Mouse (Mus musculus) gastrocnemius, postnatal 10 days (tissue): ENCODE measurements around the gene Dcpp2. TPM values are rescaled to one million over a fixed set of nuclear protein-coding genes. Genes with fewer than 3 reads are reported as not detected.
"Not testable (repeated sequence)": the region's sequence is repeated elsewhere in the genome, so short reads cannot be mapped to it uniquely, and the experiment has no call there.

Experiments
- DNase-seq: peaks from one replicate; pipeline ENCODE4 v3.0.0; 2021; ENCODE audit warnings: mixed read lengths
- total RNA-seq, 2 experiments: library from RNA; stranded (reverse); gene quantifications; 2 replicates each; pipeline ENCODE4 v1.2.3; 2021

Dcpp2 gene
- total RNA-seq, 2 experiments from 2014 or later = not detected

DNA sequence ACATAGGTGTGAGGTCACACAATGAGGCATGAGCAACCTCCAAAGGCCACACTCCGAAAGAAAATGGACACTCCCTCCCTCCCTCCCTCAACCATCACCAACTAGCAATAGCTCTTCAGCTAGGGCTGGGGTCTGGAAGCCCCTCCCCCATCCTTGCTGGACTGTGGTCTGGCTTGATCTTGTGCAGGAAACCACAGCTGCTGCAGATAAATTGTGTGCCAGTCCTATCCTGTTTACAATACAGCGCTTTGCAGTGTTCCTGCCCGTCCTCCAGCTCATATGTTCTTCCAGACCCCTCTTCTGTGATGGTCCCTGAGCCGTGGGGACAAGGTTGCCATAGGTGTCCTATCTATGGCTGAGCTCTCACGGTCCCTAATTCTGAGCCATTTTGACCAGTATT, 50.5 kb downstream of the Dcpp2 start:
- DNase-seq = no peak

DNA sequence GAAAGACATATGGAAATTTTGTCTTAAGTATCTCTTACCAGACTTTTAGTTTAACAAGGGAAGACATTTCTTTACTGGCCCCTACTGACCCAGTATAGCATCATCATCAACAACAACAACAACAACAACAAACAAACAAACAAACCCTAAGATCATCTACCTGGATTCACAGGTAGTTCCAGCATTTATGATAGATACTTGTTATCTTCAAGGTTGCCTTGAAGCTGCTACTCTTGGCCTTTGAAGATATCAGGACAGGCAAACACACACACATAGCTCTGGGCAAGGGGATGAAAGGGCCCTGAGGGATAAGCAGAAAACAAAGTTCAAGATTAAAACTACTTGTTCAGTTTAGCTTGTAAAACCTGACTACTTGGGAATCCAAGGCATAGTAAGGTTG, 60.7 kb downstream of the Dcpp2 start, which contains the start of gene Sbp:
Gene Sbp (plus strand): TSS at position 301 of the 400 bp plus-strand sequence.
- no peak for DNase-seq

DNA sequence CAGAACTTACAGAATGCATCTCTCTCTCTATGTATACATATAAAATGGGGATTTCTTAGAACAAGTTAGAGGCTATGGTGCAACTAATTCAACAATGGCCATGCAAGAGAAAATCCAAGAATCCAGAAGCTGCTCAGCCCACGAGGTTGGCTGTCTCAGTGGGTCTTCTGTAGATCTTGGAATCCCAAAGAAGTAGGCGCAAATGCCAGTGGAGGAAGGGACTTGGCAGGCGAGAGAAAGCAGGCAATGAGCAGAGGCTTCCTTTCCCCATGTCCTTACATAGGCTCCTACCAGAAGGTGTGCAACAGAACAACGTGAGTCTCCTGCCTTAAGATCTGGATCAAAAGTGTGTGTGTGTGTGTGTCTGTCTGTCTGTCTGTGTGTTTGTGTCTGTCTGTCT, 66.8 kb downstream of the Dcpp2 start:
- not testable (repeated sequence) for DNase-seq

DNA sequence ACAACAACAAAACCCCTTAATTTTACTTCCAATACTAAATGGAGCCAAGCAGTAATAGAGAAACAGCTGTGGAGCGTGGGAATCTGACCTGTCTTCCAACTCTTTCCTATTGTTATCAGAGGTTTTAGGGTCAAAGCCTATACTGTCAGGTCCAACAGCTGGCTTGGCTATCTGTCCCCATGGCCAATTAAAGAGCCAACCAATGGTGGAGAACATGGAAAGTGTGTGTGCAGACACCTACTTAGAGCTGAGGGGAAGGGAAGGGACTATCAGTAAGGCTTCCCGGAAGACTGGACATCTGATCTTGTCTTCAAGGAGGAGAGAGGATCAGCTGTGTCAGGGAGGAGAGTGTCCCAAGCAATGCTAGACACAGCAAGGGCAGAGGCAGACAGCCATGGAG, 68.4 kb downstream of the Dcpp2 start:
- no peak for DNase-seq

Other genes starting within 250 kb of the Dcpp2 start
- gene Mmp25, start 235.6 kb upstream of the Dcpp2 start, total RNA-seq = under 1 TPM; 0.35 to 0.43 TPM
- gene Bicdl2, start 220.4 kb upstream of the Dcpp2 start, total RNA-seq = not detected
- gene Hcfc1r1, start 207.3 kb upstream of the Dcpp2 start, total RNA-seq = 100 to 1,000 TPM; 273 to 283 TPM
- 10 to 100 TPM; 17.7 to 21.2 TPM for gene Thoc6, start 207.0 kb upstream of the Dcpp2 start, total RNA-seq
- gene Tnfrsf12a, start 203.4 kb upstream of the Dcpp2 start, total RNA-seq = 10 to 100 TPM; 33.4 to 51.3 TPM
- gene Cldn6, start 201.6 kb upstream of the Dcpp2 start, total RNA-seq = not detected
- under 1 TPM; 0.54 to 0.70 TPM for gene Cldn9, start 196.9 kb upstream of the Dcpp2 start, total RNA-seq
- gene 1520401A03Rik, start 158.1 kb upstream of the Dcpp2 start, total RNA-seq = under 1 TPM; 0.12 to 0.23 TPM
- 1 to 10 TPM; 4.7 to 5.6 TPM for gene Pkmyt1, start 154.5 kb upstream of the Dcpp2 start, total RNA-seq
- gene Paqr4, start 140.0 kb upstream of the Dcpp2 start, total RNA-seq = 1 to 10 TPM; 7.6 to 9.4 TPM
- not detected for gene Kremen2, start 135.0 kb upstream of the Dcpp2 start, total RNA-seq
- 10 to 100 TPM; 39.0 to 39.5 TPM for gene Flywch1, start 109.3 kb upstream of the Dcpp2 start, total RNA-seq
- 1 to 10 TPM; 3.4 to 3.8 TPM for gene Flywch2, start 94.8 kb upstream of the Dcpp2 start, total RNA-seq
- 100 to 1,000 TPM; 177 to 255 TPM for gene Srrm2, start 90.3 kb upstream of the Dcpp2 start, total RNA-seq
- gene Elob, start 51.7 kb upstream of the Dcpp2 start, total RNA-seq = 100 to 1,000 TPM; 364 to 374 TPM
- gene Prss33, start 44.8 kb upstream of the Dcpp2 start, total RNA-seq = not detected
- not detected for gene Prss32, start 37.0 kb upstream of the Dcpp2 start, total RNA-seq
- not detected for gene Prss41, start 36.7 kb upstream of the Dcpp2 start, total RNA-seq
- not detected for gene Prss21, start 12.8 kb upstream of the Dcpp2 start, total RNA-seq
- gene Dcpp1, start within 50 bp of the Dcpp2 start, total RNA-seq = not detected
- not detected for gene Dcpp3, start 36.6 kb downstream of the Dcpp2 start, total RNA-seq
- not detected for gene Sbp, start 60.8 kb downstream of the Dcpp2 start, total RNA-seq
- not detected for gene Sbpl, start 74.4 kb downstream of the Dcpp2 start, total RNA-seq
- gene Prss30, start 99.7 kb downstream of the Dcpp2 start, total RNA-seq = not detected
- not detected for gene Prss22, start 117.2 kb downstream of the Dcpp2 start, total RNA-seq
- not detected for gene Prss27, start 157.3 kb downstream of the Dcpp2 start, total RNA-seq
- 10 to 100 TPM; 16.9 to 18.2 TPM for gene Kctd5, start 192.6 kb downstream of the Dcpp2 start, total RNA-seq